19 mouse cellular contexts compared by ENCODE assay signal in the genomic region with DNA sequence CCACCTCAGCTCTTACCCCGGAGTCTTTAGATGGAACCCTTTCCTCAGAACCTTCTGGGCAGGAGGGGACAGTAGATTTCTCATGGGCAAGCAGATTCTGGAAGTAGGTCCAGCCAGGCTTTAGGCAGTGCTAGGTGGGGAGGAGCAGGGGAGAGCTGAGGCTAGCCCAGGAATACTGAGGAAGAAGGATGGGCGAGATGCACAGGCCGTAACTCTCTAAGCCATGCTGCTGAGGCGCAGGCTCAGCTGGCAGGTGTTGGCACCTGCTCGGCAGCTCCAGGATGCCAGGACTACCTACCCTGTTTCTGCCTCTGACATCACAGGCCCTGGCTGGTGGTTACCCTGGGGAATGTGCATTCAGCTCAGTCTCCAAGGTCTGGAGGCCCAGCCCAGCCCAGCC. TPM values are rescaled to one million over a fixed set of nuclear protein-coding genes. Genes with fewer than 3 reads are reported as not detected.
DNase-seq lines count a peak whose midpoint lies in the region; ATAC-seq and TF ChIP-seq lines count a peak whose summit lies in the region.
"Had no signal": no experiment of that assay in that cellular context is flagged by ENCODE, and none has a peak within 500 bp of the region (broad histone marks: within the 10 kb centered on the region; RNA-seq: fewer than 3 reads in every experiment).

No protein-coding gene starts in this region.

- no peaks in the 10 kb centered on the region for H3K27me3 ChIP-seq in intestine, embryonic 15.5 days (replicated peaks)
- no peaks in the 10 kb centered on the region for H3K27me3 ChIP-seq in intestine, postnatal 0 days (replicated peaks; ENCODE audit: control insufficient read depth, insufficient read depth, low read length)
- no peaks in the 10 kb centered on the region for H3K27me3 ChIP-seq in spleen, adult 2 months (ENCODE audit: control insufficient read depth, insufficient read depth, low read length)
- no peaks in the 10 kb centered on the region for H3K27me3 ChIP-seq in cerebellum, adult 2 months (ENCODE audit: control insufficient read depth, insufficient read depth, low read length)
- H3K27me3 ChIP-seq: heart, embryonic 12.5 days had no signal

- intact Hi-C loops in heart, postnatal 36 days (cut with DNase I) = no loop called here

- H3K9me3 ChIP-seq in intestine, embryonic 15.5 days = no peaks in the 10 kb centered on the region; the same call in 1 of the 2 replicates
- H3K9me3 ChIP-seq in intestine, postnatal 0 days (ENCODE audit: control insufficient read depth) = no peaks in the 10 kb centered on the region
- H3K9me3 ChIP-seq: heart, embryonic 12.5 days; liver, embryonic 12.5 days had no signal

- H3K4me1 ChIP-seq in intestine, embryonic 15.5 days (replicated peaks) = peaks cover 56% of the 10 kb centered on the region
- H3K4me1 ChIP-seq in intestine, postnatal 0 days (replicated peaks; ENCODE audit: control insufficient read depth, insufficient read depth, low read length) = 0 out of 2 replicates have a peak, but pooled peaks cover 2% of the 10 kb centered on the region
- no peaks in the 10 kb centered on the region; the same call in 1 of the 2 replicates for H3K4me1 ChIP-seq in spleen, adult 2 months (ENCODE audit: control insufficient read depth, insufficient read depth, insufficient read length)
- peaks cover 9% of the 10 kb centered on the region for H3K4me1 ChIP-seq in cerebellum, adult 2 months (ENCODE audit: control insufficient read depth, insufficient read depth, low read length)

- peak; percentile 92 for DNase-seq in heart, adult 11 months
- no peak for DNase-seq in heart, postnatal 36 days
- DNase-seq in spleen, adult 2 months (ENCODE audit: low read depth in 1 of 2, low spot score in 2 of 2) = no peak
- no peak for DNase-seq in spleen, postnatal 10 days (ENCODE audit: low spot score in 2 of 2)
- DNase-seq in cerebellum, adult 2 months = no peak
- no peak for DNase-seq in cerebellum, postnatal 4 days (ENCODE audit: low spot score in 2 of 2)
- DNase-seq: adrenal gland, adult 8-10 months; cerebellum, adult 11 months; cerebellum, postnatal 36 days; gastrocnemius, postnatal 14 days; kidney, adult 9 months had no signal

- WGBS in intestine, embryonic 15.5 days = 89% methylated on average over 5 of the region's 5 CpGs
- 91% methylated on average over 5 of the region's 5 CpGs for WGBS in intestine, postnatal 0 days
- 93% methylated on average over 5 of the region's 5 CpGs for WGBS in spleen, adult 2 months
- 91% methylated on average over 5 of the region's 5 CpGs for WGBS in cerebellum, adult 2 months

- no peak for TF ChIP-seq CTCF in intestine, postnatal 0 days (IDR thresholded peaks at IDR 0.05; ENCODE audit: low read depth)
- no peak for TF ChIP-seq CTCF in spleen, adult 2 months (IDR thresholded peaks at IDR 0.05; ENCODE audit: extremely low read depth, insufficient read depth, insufficient read length, insufficient replicate concordance)
- TF ChIP-seq CTCF in cerebellum, adult 2 months (IDR thresholded peaks at IDR 0.05; ENCODE audit: borderline replicate concordance, insufficient read depth, low read depth, low read length) = no peak

- no peak overlapping the region for H3K4me2 ChIP-seq in intestine, embryonic 15.5 days (replicated peaks)
- H3K4me2 ChIP-seq in intestine, postnatal 0 days (replicated peaks; ENCODE audit: low read depth) = no peak overlapping the region
- H3K4me2 ChIP-seq: heart, embryonic 12.5 days; liver, embryonic 12.5 days had no signal

- TF ChIP-seq POLR2A in spleen, adult 2 months (IDR thresholded peaks at IDR 0.05; ENCODE audit: low read depth, low read length) = no peak
- TF ChIP-seq POLR2A in cerebellum, adult 2 months (IDR thresholded peaks at IDR 0.05; ENCODE audit: borderline replicate concordance, insufficient read depth, low read length) = no peak

- H3K9ac ChIP-seq in intestine, embryonic 15.5 days = no peak overlapping the region
- H3K9ac ChIP-seq in intestine, postnatal 0 days (ENCODE audit: low read depth, low read length) = no peak overlapping the region
- H3K9ac ChIP-seq: liver, embryonic 12.5 days had no signal

- no peak overlapping the region for H3K27ac ChIP-seq in intestine, embryonic 15.5 days
- no peak overlapping the region for H3K27ac ChIP-seq in intestine, postnatal 0 days (ENCODE audit: low read depth, low read length)
- H3K27ac ChIP-seq in spleen, adult 2 months (ENCODE audit: insufficient read depth, low read length) = peak overlapping the region; percentile 56
- H3K27ac ChIP-seq in cerebellum, adult 2 months (ENCODE audit: insufficient read depth, low read length) = no peak overlapping the region
- H3K27ac ChIP-seq: hindbrain, postnatal 0 days; liver, embryonic 12.5 days had no signal

- ATAC-seq in intestine, embryonic 15.5 days = peak; percentile 46
- no peak for ATAC-seq in intestine, postnatal 0 days
- ATAC-seq: hindbrain, postnatal 0 days; liver, embryonic 12.5 days had no signal

- no peak overlapping the region for H3K4me3 ChIP-seq in intestine, embryonic 15.5 days (replicated peaks)
- no peak overlapping the region for H3K4me3 ChIP-seq in intestine, postnatal 0 days (ENCODE audit: low read depth, low read length)
- no peak overlapping the region for H3K4me3 ChIP-seq in spleen, adult 2 months (ENCODE audit: extremely low read depth, insufficient read depth, insufficient read length)
- H3K4me3 ChIP-seq in cerebellum, adult 2 months (replicated peaks; ENCODE audit: insufficient read depth, low read depth, low read length) = no peak overlapping the region
- H3K4me3 ChIP-seq: heart, embryonic 12.5 days; liver, embryonic 12.5 days had no signal

- H3K36me3 ChIP-seq in intestine, embryonic 15.5 days = no peaks in the 10 kb centered on the region
- H3K36me3 ChIP-seq in intestine, postnatal 0 days (ENCODE audit: control insufficient read depth, insufficient read depth) = no peaks in the 10 kb centered on the region
- H3K36me3 ChIP-seq in spleen, adult 2 months (ENCODE audit: control insufficient read depth, insufficient read depth, low read length) = no peaks in the 10 kb centered on the region
- H3K36me3 ChIP-seq: heart, embryonic 12.5 days; liver, embryonic 12.5 days had no signal

RNA-seq across cellular contexts. Expression of a gene that starts 12.2 kb away (rescaled TPM):
- 10 to 100 TPM; 15.0 to 17.1 TPM for total RNA-seq in heart, postnatal 36 days (2021)
- polyA plus RNA-seq in intestine, embryonic 15.5 days (2015; fragmentation: Nextera tagmentation; extraction: Ambion mirVana) = 10.6 and 11.6 TPM in 2 replicates
- 3.5 and 3.9 TPM in 2 replicates for polyA plus RNA-seq in intestine, postnatal 0 days (2015; fragmentation: Nextera tagmentation; extraction: Ambion mirVana)
- 8.5 and 9.5 TPM in 2 replicates for polyA plus RNA-seq in spleen, adult 2 months (2012; rRNA removed)
- polyA plus RNA-seq in cerebellum, adult 2 months (2012; rRNA removed) = 23.8 and 28.5 TPM in 2 replicates

RNA-seq across cellular contexts. Expression of a gene that starts 23.1 kb away (rescaled TPM):
- 1 to 10 TPM; 7.3 to 7.8 TPM for total RNA-seq in heart, postnatal 36 days (2021)
- 21.2 and 23.8 TPM in 2 replicates for polyA plus RNA-seq in intestine, embryonic 15.5 days (2015; fragmentation: Nextera tagmentation; extraction: Ambion mirVana)
- polyA plus RNA-seq in intestine, postnatal 0 days (2015; fragmentation: Nextera tagmentation; extraction: Ambion mirVana) = 15.0 and 18.5 TPM in 2 replicates
- 22.2 and 26.0 TPM in 2 replicates for polyA plus RNA-seq in spleen, adult 2 months (2012; rRNA removed)
- polyA plus RNA-seq in cerebellum, adult 2 months (2012; rRNA removed) = 30.8 and 37.5 TPM in 2 replicates

RNA-seq across cellular contexts. Expression of a gene that starts 31.1 kb away (rescaled TPM):
- total RNA-seq in heart, postnatal 36 days (2021) = 100 to 1,000 TPM in 1 of 2 experiments, 10 to 100 TPM in 1; 93.9 to 209 TPM
- polyA plus RNA-seq in intestine, embryonic 15.5 days (2015; fragmentation: Nextera tagmentation; extraction: Ambion mirVana) = 0.20 TPM in 1 of 2 replicates, not detected in the other
- polyA plus RNA-seq in intestine, postnatal 0 days (2015; fragmentation: Nextera tagmentation; extraction: Ambion mirVana) = 0.22 TPM in 1 of 2 replicates, not detected in the other
- polyA plus RNA-seq in spleen, adult 2 months (2012; rRNA removed) = not detected in 2 replicates
- polyA plus RNA-seq in cerebellum, adult 2 months (2012; rRNA removed) = 0.05 and 0.40 TPM in 2 replicates
- total RNA-seq: adrenal gland, adult 8-10 months; hindbrain, postnatal 0 days; left cerebral cortex, postnatal 36 days; midbrain, postnatal 0 days had no signal
- polyA plus RNA-seq: embryonic facial prominence, embryonic 11.5 days; hindbrain, postnatal 0 days had no signal

RNA-seq across cellular contexts. Expression of a gene that starts 33.6 kb away (rescaled TPM):
- 100 to 1,000 TPM; 203 to 373 TPM for total RNA-seq in heart, postnatal 36 days (2021)
- 12.7 and 14.7 TPM in 2 replicates for polyA plus RNA-seq in intestine, embryonic 15.5 days (2015; fragmentation: Nextera tagmentation; extraction: Ambion mirVana)
- polyA plus RNA-seq in intestine, postnatal 0 days (2015; fragmentation: Nextera tagmentation; extraction: Ambion mirVana) = 2.1 and 3.8 TPM in 2 replicates
- 16.6 and 17.7 TPM in 2 replicates for polyA plus RNA-seq in spleen, adult 2 months (2012; rRNA removed)
- 14.4 and 15.2 TPM in 2 replicates for polyA plus RNA-seq in cerebellum, adult 2 months (2012; rRNA removed)

RNA-seq across cellular contexts. Expression of a gene that starts 58.7 kb away (rescaled TPM):
- 10 to 100 TPM; 16.0 to 19.2 TPM for total RNA-seq in heart, postnatal 36 days (2021)
- polyA plus RNA-seq in intestine, embryonic 15.5 days (2015; fragmentation: Nextera tagmentation; extraction: Ambion mirVana) = 2.9 and 3.4 TPM in 2 replicates
- polyA plus RNA-seq in intestine, postnatal 0 days (2015; fragmentation: Nextera tagmentation; extraction: Ambion mirVana) = 2.5 and 2.6 TPM in 2 replicates
- polyA plus RNA-seq in spleen, adult 2 months (2012; rRNA removed) = 18.4 and 24.1 TPM in 2 replicates
- 46.2 and 48.7 TPM in 2 replicates for polyA plus RNA-seq in cerebellum, adult 2 months (2012; rRNA removed)
